Mouse (Mus musculus): ENCODE data around the gene Agr2.

The Agr2 gene

GRCm38 (mm10) chr12:36020710-36021109 is 28.0 kb downstream of the Agr2 start:
- no peak for DNase-seq (ENCODE audit: extremely low spot score, low read depth, low spot score)

GRCm38 (mm10) chr12:36026126-36026525 is 33.4 kb downstream of the Agr2 start:
- no peak for DNase-seq (ENCODE audit: extremely low spot score, low read depth, low spot score)

- DNase-seq (ENCODE audit: extremely low spot score, low read depth, low spot score), result no peak
Measured at GRCm38 (mm10) chr12:36027171-36027570, 34.5 kb downstream of the Agr2 start.

GRCm38 (mm10) chr12:36028968-36029645 is 36.4 kb downstream of the Agr2 start:
- DNase-seq (ENCODE audit: extremely low spot score, low read depth, low spot score), result no peak

GRCm38 (mm10) chr12:36029687-36030086 is 37.0 kb downstream of the Agr2 start:
- DNase-seq (ENCODE audit: extremely low spot score, low read depth, low spot score), result no peak

- DNase-seq (ENCODE audit: extremely low spot score, low read depth, low spot score), result no peak
Measured at GRCm38 (mm10) chr12:36030660-36031363, 38.1 kb downstream of the Agr2 start.

GRCm38 (mm10) chr12:36032419-36032818 is 39.7 kb downstream of the Agr2 start:
- no peak for DNase-seq (ENCODE audit: extremely low spot score, low read depth, low spot score)

GRCm38 (mm10) chr12:36035501-36035900 is 42.8 kb downstream of the Agr2 start:
- no peak for DNase-seq (ENCODE audit: extremely low spot score, low read depth, low spot score)

- DNase-seq (ENCODE audit: extremely low spot score, low read depth, low spot score), result no peak
Measured at GRCm38 (mm10) chr12:36036121-36036520, 43.4 kb downstream of the Agr2 start.

- DNase-seq (ENCODE audit: extremely low spot score, low read depth, low spot score), result no peak
Measured at GRCm38 (mm10) chr12:36036776-36037175, 44.1 kb downstream of the Agr2 start.

- DNase-seq (ENCODE audit: extremely low spot score, low read depth, low spot score), result no peak
Measured at GRCm38 (mm10) chr12:36039541-36040084, 46.9 kb downstream of the Agr2 start.

GRCm38 (mm10) chr12:36040571-36041280 is 48.0 kb downstream of the Agr2 start:
- DNase-seq (ENCODE audit: extremely low spot score, low read depth, low spot score), result no peak

- no peak for DNase-seq (ENCODE audit: extremely low spot score, low read depth, low spot score)
Measured at GRCm38 (mm10) chr12:36041281-36041589, 48.5 kb downstream of the Agr2 start.

- no peak for DNase-seq (ENCODE audit: extremely low spot score, low read depth, low spot score)
Measured at GRCm38 (mm10) chr12:36041703-36042347, 49.1 kb downstream of the Agr2 start.

GRCm38 (mm10) chr12:36042348-36042778 is 49.7 kb downstream of the Agr2 start, which contains the start of gene Tspan13:
Gene Tspan13 (minus strand): TSS chr12:36042500.
- peak; percentile 42 for DNase-seq (ENCODE audit: extremely low spot score, low read depth, low spot score)

- no peak for DNase-seq (ENCODE audit: extremely low spot score, low read depth, low spot score)
Measured at GRCm38 (mm10) chr12:36044691-36045090, 52.0 kb downstream of the Agr2 start.

GRCm38 (mm10) chr12:36046196-36046595 is 53.5 kb downstream of the Agr2 start:
- DNase-seq (ENCODE audit: extremely low spot score, low read depth, low spot score), result no peak

GRCm38 (mm10) chr12:36047593-36047992 is 54.9 kb downstream of the Agr2 start:
- no peak for DNase-seq (ENCODE audit: extremely low spot score, low read depth, low spot score)

- no peak for DNase-seq (ENCODE audit: extremely low spot score, low read depth, low spot score)
Measured at GRCm38 (mm10) chr12:36050276-36050675, 57.6 kb downstream of the Agr2 start.

Measured in hindlimb bud, embryonic 11.5 days (tissue).